Mouse (Mus musculus): ENCODE results near the gene Hoxa5.

DNA sequence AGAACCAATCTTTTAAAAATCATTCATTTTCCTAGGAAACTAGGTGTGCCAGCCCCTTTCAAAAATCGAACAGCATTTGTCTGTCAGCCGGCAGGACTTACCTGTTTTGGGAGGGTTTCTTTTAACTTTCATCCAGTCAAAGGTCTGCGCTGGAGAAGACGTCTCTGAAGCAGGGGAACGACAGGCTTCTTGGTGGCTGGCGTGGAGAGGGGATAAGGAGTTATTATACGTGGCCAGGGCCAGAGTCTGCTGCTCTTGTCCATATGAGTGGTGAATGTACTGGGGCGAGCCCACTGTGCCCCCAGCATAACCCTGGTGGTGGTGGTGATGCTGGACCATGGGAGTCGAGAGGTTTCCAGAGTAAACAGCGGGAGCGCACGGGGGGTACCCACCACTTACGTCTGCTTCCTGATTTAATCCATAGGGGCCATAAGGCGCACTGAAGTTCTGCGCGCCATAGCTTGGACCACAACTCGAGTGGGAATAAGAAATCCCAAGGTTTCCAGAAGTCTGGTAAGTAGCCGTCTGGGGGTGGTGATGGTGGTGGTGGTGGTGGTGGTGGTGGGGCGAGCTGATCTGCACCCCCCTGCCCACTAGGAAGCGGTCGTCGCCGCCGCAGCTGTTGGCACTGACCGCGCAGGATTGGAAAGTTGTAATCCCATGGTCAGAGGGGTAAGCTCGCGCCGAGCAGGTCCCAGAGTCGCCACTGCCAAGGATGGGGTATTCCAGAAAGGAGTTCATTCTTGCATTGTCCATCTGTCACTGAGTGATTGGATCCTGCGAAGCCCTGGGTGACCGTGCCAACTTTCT is 46.7 kb downstream of the Hoxa5 start:
- TF ChIP-seq CTCF (IDR thresholded peaks at IDR 0.05) (no peak), POLR2A (IDR thresholded peaks at IDR 0.05; ENCODE audit: insufficient read depth, low read depth, low read length) (no peak), EP300 (IDR thresholded peaks at IDR 0.05; ENCODE audit: insufficient read depth, low read depth, low read length) (no peak)
